In genomic region chr11:72488753-72489271, GRCm38 (mm10) we compare ENCODE assay signal across 8 mouse cellular contexts. TPM values are rescaled to one million over a fixed set of nuclear protein-coding genes. Genes with fewer than 3 reads are reported as not detected.
DNase-seq lines count a peak whose midpoint lies in the region; ATAC-seq and TF ChIP-seq lines count a peak whose summit lies in the region.
"Had no signal": no experiment of that assay in that cellular context is flagged by ENCODE, and none has a peak within 500 bp of the region (broad histone marks: within the 10 kb centered on the region; RNA-seq: fewer than 3 reads in every experiment).

No protein-coding gene starts in this region.

- peak overlapping the region; percentile 54 for H3K9ac ChIP-seq in embryonic facial prominence, embryonic 11.5 days (replicated peaks; ENCODE audit: low read length)
- H3K9ac ChIP-seq in midbrain, embryonic 11.5 days (ENCODE audit: low read length): peak overlapping the region; percentile 67

- peaks cover 2% of the 10 kb centered on the region; the same call in 1 of the 2 replicates for H3K27me3 ChIP-seq in G1E (ENCODE audit: insufficient read depth, low read length)
- H3K27me3 ChIP-seq in embryonic facial prominence, embryonic 11.5 days (ENCODE audit: control insufficient read depth, insufficient read depth, low read length): peaks cover 24% of the 10 kb centered on the region
- peaks cover 18% of the 10 kb centered on the region for H3K27me3 ChIP-seq in midbrain, embryonic 11.5 days (ENCODE audit: control insufficient read depth, insufficient read depth, low read length)
- H3K27me3 ChIP-seq in splenic B cell, adult 2 months (ENCODE audit: control insufficient read depth, insufficient read depth, low read length, poor library complexity, severe bottlenecking): no peaks in the 10 kb centered on the region

- H3K9me3 ChIP-seq in G1E (replicated peaks): no peaks in the 10 kb centered on the region
- H3K9me3 ChIP-seq in embryonic facial prominence, embryonic 11.5 days (replicated peaks; ENCODE audit: control insufficient read depth, low read length): no peaks in the 10 kb centered on the region
- no peaks in the 10 kb centered on the region for H3K9me3 ChIP-seq in midbrain, embryonic 11.5 days (ENCODE audit: control insufficient read depth, low read length)

- DNase-seq in 416B (ENCODE audit: low read depth) (peak; percentile 85), G1E (ENCODE audit: low spot score) (peak; percentile 73)
- DNase-seq in embryonic facial prominence, embryonic 11.5 days (ENCODE audit: low spot score): peak; percentile 24
- peak; percentile 28 for DNase-seq in heart, postnatal 4 days
- peak; percentile 65 to 78 for DNase-seq in left cerebral cortex, adult 8-10 months (ENCODE audit: low spot score in 2 of 2)
- DNase-seq in midbrain, embryonic 11.5 days (ENCODE audit: low spot score, missing footprints): peak; percentile 94
- DNase-seq in splenic B cell, adult 2 months (ENCODE audit: low read depth, low spot score): peak; percentile 60

- H3K4me1 ChIP-seq in G1E (ENCODE audit: insufficient read depth, low read depth, low read length): peaks cover 72% of the 10 kb centered on the region
- H3K4me1 ChIP-seq in embryonic facial prominence, embryonic 11.5 days (ENCODE audit: control insufficient read depth, insufficient read depth, low read length): no peaks in the 10 kb centered on the region
- H3K4me1 ChIP-seq in midbrain, embryonic 11.5 days (ENCODE audit: control insufficient read depth, insufficient read depth, low read length): peaks cover 7% of the 10 kb centered on the region; the same call in 1 of the 2 replicates

- 0 out of 2 replicates have a peak, but pooled peaks have one; percentile 2 for ATAC-seq in G1E (ENCODE audit: extremely low read depth, insufficient number of reproducible peaks, low FRiP score, poor library complexity, severe bottlenecking)
- ATAC-seq in embryonic facial prominence, embryonic 11.5 days (replicated peaks; ENCODE audit: insufficient number of reproducible peaks, low FRiP score, low TSS enrichment, low read depth): peak; percentile 49
- ATAC-seq in midbrain, embryonic 11.5 days (ENCODE audit: low FRiP score): peak; percentile 67; the same call in 1 of the 2 replicates

- no peak overlapping the region for H3K27ac ChIP-seq in embryonic facial prominence, embryonic 11.5 days (replicated peaks; ENCODE audit: low read depth, low read length)
- peak overlapping the region; percentile 50 for H3K27ac ChIP-seq in midbrain, embryonic 11.5 days (ENCODE audit: low read depth, low read length)

- no peak for TF ChIP-seq CTCF in G1E (IDR thresholded peaks at IDR 0.05; ENCODE audit: low read depth, low read length)

- H3K4me3 ChIP-seq in G1E (ENCODE audit: low read depth, low read length): peak overlapping the region; percentile 94
- H3K4me3 ChIP-seq in embryonic facial prominence, embryonic 11.5 days (ENCODE audit: low read depth, low read length): peak overlapping the region; percentile 63
- H3K4me3 ChIP-seq in midbrain, embryonic 11.5 days (ENCODE audit: low read depth, low read length): peak overlapping the region; percentile 65

- WGBS in embryonic facial prominence, embryonic 11.5 days: under 1% methylated on average over 35 of the region's 38 CpGs
- WGBS in midbrain, embryonic 11.5 days: under 1% methylated on average over 38 of the region's 38 CpGs

- peaks cover 33% of the 10 kb centered on the region for H3K36me3 ChIP-seq in G1E (replicated peaks)
- no peaks in the 10 kb centered on the region for H3K36me3 ChIP-seq in embryonic facial prominence, embryonic 11.5 days (replicated peaks; ENCODE audit: control insufficient read depth, insufficient read depth, low read depth, low read length)
- H3K36me3 ChIP-seq in midbrain, embryonic 11.5 days (ENCODE audit: control insufficient read depth, insufficient read depth, low read length): no peaks in the 10 kb centered on the region
- no peaks in the 10 kb centered on the region for H3K36me3 ChIP-seq in splenic B cell, adult 2 months (ENCODE audit: control insufficient read depth, insufficient read depth, low read length, poor library complexity, severe bottlenecking)

- H3K4me2 ChIP-seq in embryonic facial prominence, embryonic 11.5 days (ENCODE audit: low read depth, low read length): peak overlapping the region; percentile 99
- peak overlapping the region; percentile 89 for H3K4me2 ChIP-seq in midbrain, embryonic 11.5 days

RNA-seq across cellular contexts. Expression of gene Spns2, which starts 0.9 kb away (rescaled TPM):
- total RNA-seq in G1E (2014; fragmentation: Nextera tagmentation) (129 and 145 TPM in 2 replicates), G1E (2017) (29.3 and 40.8 TPM in 2 replicates)
- polyA plus RNA-seq in G1E (2012): 69.2 and 113 TPM in 2 replicates
- 3.0 and 3.2 TPM in 2 replicates for polyA plus RNA-seq in embryonic facial prominence, embryonic 11.5 days (2014; fragmentation: Nextera tagmentation; extraction: Ambion mirVana)
- 10 to 100 TPM; 17.0 to 18.0 TPM for total RNA-seq in heart, postnatal 4 days (2021)
- 10 to 100 TPM; 47.3 to 55.4 (median 51.1) TPM for total RNA-seq in left cerebral cortex, adult 8-10 months (2022)
- 4.0 and 4.7 TPM in 2 replicates for polyA plus RNA-seq in midbrain, embryonic 11.5 days (2014; fragmentation: Nextera tagmentation; extraction: Ambion mirVana)

RNA-seq across cellular contexts. Expression of gene Mybbp1a, which starts 47.7 kb away (rescaled TPM):
- total RNA-seq in G1E (2014; fragmentation: Nextera tagmentation) (496 and 593 TPM in 2 replicates), G1E (2017) (96.8 and 125 TPM in 2 replicates)
- 195 and 253 TPM in 2 replicates for polyA plus RNA-seq in G1E (2012)
- polyA plus RNA-seq in embryonic facial prominence, embryonic 11.5 days (2014; fragmentation: Nextera tagmentation; extraction: Ambion mirVana): 171 and 191 TPM in 2 replicates
- 10 to 100 TPM; 55.6 to 55.9 TPM for total RNA-seq in heart, postnatal 4 days (2021)
- 10 to 100 TPM; 48.1 to 54.6 (median 51.3) TPM for total RNA-seq in left cerebral cortex, adult 8-10 months (2022)
- 142 and 144 TPM in 2 replicates for polyA plus RNA-seq in midbrain, embryonic 11.5 days (2014; fragmentation: Nextera tagmentation; extraction: Ambion mirVana)

RNA-seq across cellular contexts. Expression of gene Ggt6, which starts 53.5 kb away (rescaled TPM):
- total RNA-seq in G1E (2014; fragmentation: Nextera tagmentation) (not detected in 2 replicates), G1E (2017) (0.05 TPM in 1 of 2 replicates, not detected in the other)
- not detected in 2 replicates for polyA plus RNA-seq in G1E (2012)
- polyA plus RNA-seq in embryonic facial prominence, embryonic 11.5 days (2014; fragmentation: Nextera tagmentation; extraction: Ambion mirVana): not detected in 2 replicates
- total RNA-seq in heart, postnatal 4 days (2021): not detected
- total RNA-seq in left cerebral cortex, adult 8-10 months (2022): under 1 TPM in 1 of 4 experiments, not detected in 3; 0.23 TPM
- not detected in 2 replicates for polyA plus RNA-seq in midbrain, embryonic 11.5 days (2014; fragmentation: Nextera tagmentation; extraction: Ambion mirVana)
- total RNA-seq: heart, postnatal 10 days had no signal

Comparison
In these comparisons a context has a peak if more than half of its experiments do, and no peak if none do; other contexts are left out.
1. DNase-seq: peak in every context shown above with its lines; median percentile 94 in midbrain, embryonic 11.5 days; 85 in 416B; 73 in G1E; 72 in left cerebral cortex, adult 8-10 months; 60 in splenic B cell, adult 2 months; 28 in heart, postnatal 4 days; 24 in embryonic facial prominence, embryonic 11.5 days.
2. ATAC-seq: peak in every context shown above with its lines; median percentile 67 in midbrain, embryonic 11.5 days; 49 in embryonic facial prominence, embryonic 11.5 days; 2 in G1E.